Mouse (Mus musculus) olfactory bulb, adult 2 months (tissue): ENCODE data around the gene Atxn10. TPM values are rescaled to one million over a fixed set of nuclear protein-coding genes. Genes with fewer than 3 reads are reported as not detected.

Experiments
- H3K27ac ChIP-seq: fragments of 200-500 bp; 2 replicates; pipeline ENCODE4 v1.5.1; 2012; ENCODE audit warnings: low read depth, low read length; ENCODE audit not compliant: insufficient read depth
- H3K4me1 ChIP-seq: fragments of 200-500 bp; 2 replicates; pipeline ENCODE4 v1.6.1; 2012; ENCODE audit warnings: low read length; ENCODE audit not compliant: control insufficient read depth, insufficient read depth
- H3K4me3 ChIP-seq: fragments of 200-500 bp; 2 replicates; pipeline ENCODE4 v1.5.1; 2012; ENCODE audit warnings: mild to moderate bottlenecking, low read depth, low read length, moderate library complexity; ENCODE audit not compliant: insufficient read depth
- CTCF ChIP-seq: fragments of 200-500 bp; IDR thresholded peaks from 2 replicates; pipeline ENCODE4 v1.5.1; 2012; ENCODE audit warnings: low read depth, mild to moderate bottlenecking, low read length, moderate library complexity; ENCODE audit not compliant: insufficient read depth
- POLR2A ChIP-seq: fragments of 200-500 bp; IDR thresholded peaks from 2 replicates; pipeline ENCODE4 v1.6.1; 2012; ENCODE audit warnings: mild to moderate bottlenecking, low read depth, low read length, moderate library complexity; ENCODE audit not compliant: insufficient read depth
- WGBS: fragments of 180-500 bp; shearing (Covaris S2); methylation state at CpG from one replicate; pipeline ENCODE4 v1.1.7; 2018; 5-methylcytosine and 5-hydroxymethylcytosine counted together
- polyA plus RNA-seq: library from polyadenylated mRNA; stranded (reverse); fragments of >200 nt; gene quantifications from 2 replicates; pipeline ENCODE4 v1.2.4, GENCODE M21; 2012; ENCODE audit warnings: low replicate concordance; ENCODE audit not compliant: missing spikeins, insufficient read depth, insufficient read length

Gene Atxn10
- polyA plus RNA-seq, 1 experiment = 211 TPM

GRCm38 (mm10) chr15:85466456-85467067 is 130.5 kb downstream of the Atxn10 start:
- TF ChIP-seq CTCF (no peak), POLR2A (no peak)
- H3K27ac ChIP-seq = no peak overlapping the region
- H3K4me1 ChIP-seq = peaks cover 3% of the 10 kb centered on the region; the same call in 1 of the 2 replicates
- H3K4me3 ChIP-seq = no peak overlapping the region
- WGBS = 72% methylated on average over 5 of the region's 5 CpGs

GRCm38 (mm10) chr15:85469401-85469800 is 133.4 kb downstream of the Atxn10 start:
- Histone ChIP-seq H3K27ac (no peak overlapping the region), H3K4me1 (peaks cover 3% of the 10 kb centered on the region; the same call in 1 of the 2 replicates), H3K4me3 (no peak overlapping the region)
- 83% methylated on average over 6 of the region's 6 CpGs for WGBS
- no peak for TF ChIP-seq POLR2A
- no peak for TF ChIP-seq CTCF

GRCm38 (mm10) chr15:85474697-85475096 is 138.7 kb downstream of the Atxn10 start:
- TF ChIP-seq POLR2A (no peak), CTCF (no peak)
- H3K27ac ChIP-seq = no peak overlapping the region
- H3K4me3 ChIP-seq = no peak overlapping the region
- no peaks in the 10 kb centered on the region; the same call in 1 of the 2 replicates for H3K4me1 ChIP-seq
- WGBS = 36% methylated on average over 3 of the region's 3 CpGs

GRCm38 (mm10) chr15:85477584-85477983 is 141.5 kb downstream of the Atxn10 start:
- TF ChIP-seq CTCF = peak; percentile 31; the same call in 1 of the 2 replicates
- no peak for TF ChIP-seq POLR2A
- Histone ChIP-seq H3K4me1 (peaks cover 4% of the 10 kb centered on the region; the same call in 1 of the 2 replicates), H3K4me3 (no peak overlapping the region), H3K27ac (no peak overlapping the region)
- 7% methylated on average over 1 of the region's 1 CpGs for WGBS

GRCm38 (mm10) chr15:85479365-85479764 is 143.3 kb downstream of the Atxn10 start:
- no peak for TF ChIP-seq CTCF
- no peak for TF ChIP-seq POLR2A
- Histone ChIP-seq H3K4me1 (peaks cover 4% of the 10 kb centered on the region; the same call in 1 of the 2 replicates), H3K27ac (no peak overlapping the region), H3K4me3 (no peak overlapping the region)
- WGBS = 52% methylated on average over 12 of the region's 12 CpGs

- TF ChIP-seq CTCF (no peak), POLR2A (no peak)
- no peak overlapping the region for H3K4me3 ChIP-seq
- peaks cover 4% of the 10 kb centered on the region; the same call in 1 of the 2 replicates for H3K4me1 ChIP-seq
- H3K27ac ChIP-seq = no peak overlapping the region
- WGBS = 68% methylated on average over 5 of the region's 5 CpGs
Observed at GRCm38 (mm10) chr15:85479919-85480318, 143.9 kb downstream of the Atxn10 start.

GRCm38 (mm10) chr15:85480630-85481029 is 144.6 kb downstream of the Atxn10 start:
- TF ChIP-seq POLR2A (no peak), CTCF (no peak)
- Histone ChIP-seq H3K4me3 (no peak overlapping the region), H3K4me1 (peaks cover 4% of the 10 kb centered on the region; the same call in 1 of the 2 replicates), H3K27ac (no peak overlapping the region)
- 73% methylated on average over 3 of the region's 3 CpGs for WGBS

GRCm38 (mm10) chr15:85488900-85489299 is 152.9 kb downstream of the Atxn10 start:
- TF ChIP-seq CTCF = no peak
- no peak for TF ChIP-seq POLR2A
- Histone ChIP-seq H3K4me3 (no peak overlapping the region), H3K4me1 (peaks cover under 1% of the 10 kb centered on the region), H3K27ac (no peak overlapping the region)
- 84% methylated on average over 10 of the region's 10 CpGs for WGBS

GRCm38 (mm10) chr15:85489751-85490150 is 153.7 kb downstream of the Atxn10 start:
- 41% methylated on average over 7 of the region's 7 CpGs for WGBS
- Histone ChIP-seq H3K4me1 (peaks cover 9% of the 10 kb centered on the region), H3K4me3 (no peak overlapping the region), H3K27ac (no peak overlapping the region)
- TF ChIP-seq POLR2A (no peak), CTCF (no peak)
